Mouse (Mus musculus) liver, embryonic 15.5 days (tissue): ENCODE data around the gene Itgb3bp. TPM values are rescaled to one million over a fixed set of nuclear protein-coding genes. Genes with fewer than 3 reads are reported as not detected.

ENCODE experiments used
- ATAC-seq: fragments of 200-750 bp; cut with Nextera tagmentation; 2 replicates; pipeline ENCODE4 v1.8.0; 2017; ENCODE audit warnings: moderate number of reproducible peaks, mild to moderate bottlenecking, moderate library complexity; ENCODE audit not compliant: insufficient read depth
- H3K27ac ChIP-seq: fragments of 300-500 bp; sonication (generic); replicated peaks from 2 replicates; pipeline ENCODE4 v1.5.1; 2015; ENCODE audit warnings: mild to moderate bottlenecking, inconsistent platforms
- H3K27me3 ChIP-seq: fragments of 300-500 bp; sonication (generic); 2 replicates; pipeline ENCODE4 v1.6.1; 2015; ENCODE audit warnings: mild to moderate bottlenecking, inconsistent platforms
- H3K36me3 ChIP-seq: fragments of 300-500 bp; sonication (generic); replicated peaks from 2 replicates; pipeline ENCODE4 v1.6.1; 2015; ENCODE audit warnings: moderate library complexity, mild to moderate bottlenecking, inconsistent platforms
- H3K4me1 ChIP-seq: fragments of 300-500 bp; sonication (generic); replicated peaks from 2 replicates; pipeline ENCODE4 v1.6.1; 2015; ENCODE audit warnings: inconsistent platforms
- H3K4me2 ChIP-seq: fragments of 300-500 bp; sonication (generic); 2 replicates; pipeline ENCODE4 v1.6.1; 2015; ENCODE audit warnings: moderate library complexity, mild to moderate bottlenecking, inconsistent platforms
- H3K4me3 ChIP-seq: fragments of 300-500 bp; sonication (generic); replicated peaks from 2 replicates; pipeline ENCODE4 v1.5.1; 2015; ENCODE audit warnings: mild to moderate bottlenecking, inconsistent platforms
- H3K9ac ChIP-seq: fragments of 300-500 bp; sonication (generic); 2 replicates; pipeline ENCODE4 v1.6.1; 2015; ENCODE audit warnings: moderate library complexity, mild to moderate bottlenecking, inconsistent platforms
- H3K9me3 ChIP-seq: fragments of 300-500 bp; sonication (generic); replicated peaks from 2 replicates; pipeline ENCODE4 v1.6.1; 2016; ENCODE audit warnings: inconsistent platforms
- WGBS: fragments of 180-500 bp; shearing (Covaris S2); methylation state at CpG from one replicate; pipeline ENCODE4 v1.1.7; 2015; ENCODE audit warnings: mixed read lengths; ENCODE audit not compliant: insufficient replicate concordance; 5-methylcytosine and 5-hydroxymethylcytosine counted together
- polyA plus RNA-seq: library from polyadenylated mRNA; unstranded; fragments of >200 nt; fragmentation: Nextera tagmentation; extraction: Ambion mirVana; gene quantifications from 2 replicates; pipeline ENCODE4 v1.2.1, GENCODE M21; 2015

Itgb3bp gene
- polyA plus RNA-seq, 1 experiment from 2014 or later: 13.7 TPM

- no peaks in the 10 kb centered on the region for H3K9me3 ChIP-seq
- no peaks in the 10 kb centered on the region for H3K27me3 ChIP-seq
- peaks cover 41% of the 10 kb centered on the region for H3K36me3 ChIP-seq
- no peak overlapping the region for H3K4me3 ChIP-seq
- 72% methylated on average over 4 of the region's 4 CpGs for WGBS
- ATAC-seq: no peak
- H3K4me1 ChIP-seq: no peaks in the 10 kb centered on the region
- no peak overlapping the region for H3K27ac ChIP-seq
- H3K9ac ChIP-seq: no peak overlapping the region
- no peak overlapping the region for H3K4me2 ChIP-seq
Observed at GRCm38 (mm10) chr4:99724331-99724730, 205.3 kb downstream of the Itgb3bp start.

DNA sequence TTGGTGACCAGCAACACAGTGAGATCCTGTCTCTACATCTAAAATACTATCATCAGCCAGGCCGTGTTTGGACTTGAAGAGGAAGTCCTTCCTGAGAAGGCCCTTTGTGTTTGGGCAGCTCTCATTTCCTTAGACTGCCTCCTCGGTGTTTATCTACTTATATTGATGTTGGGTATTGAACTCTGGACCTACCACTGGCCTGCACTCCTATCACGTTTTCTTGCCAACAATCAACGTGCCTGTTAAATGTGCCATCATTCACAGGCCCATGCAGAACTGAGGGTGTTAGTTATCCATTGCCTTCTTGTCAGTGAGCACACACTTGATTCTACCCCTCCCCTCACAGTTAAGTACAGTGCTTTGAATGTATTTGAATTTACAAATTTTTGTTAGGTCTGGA is 211.7 kb downstream of the Itgb3bp start:
- WGBS: 37% methylated on average over 4 of the region's 4 CpGs
- Histone ChIP-seq H3K27ac (no peak overlapping the region), H3K9ac (no peak overlapping the region), H3K9me3 (no peaks in the 10 kb centered on the region), H3K4me3 (no peak overlapping the region), H3K27me3 (no peaks in the 10 kb centered on the region), H3K36me3 (peaks cover 14% of the 10 kb centered on the region; the same call in 1 of the 2 replicates), H3K4me1 (peaks cover 16% of the 10 kb centered on the region), H3K4me2 (no peak overlapping the region)
- ATAC-seq: no peak

- Histone ChIP-seq H3K27ac (peak overlapping the region; percentile 66), H3K4me3 (peak overlapping the region; percentile 82), H3K9me3 (no peaks in the 10 kb centered on the region), H3K36me3 (peaks cover 8% of the 10 kb centered on the region; the same call in 1 of the 2 replicates), H3K4me1 (peaks cover 16% of the 10 kb centered on the region), H3K4me2 (peak overlapping the region; percentile 90), H3K27me3 (no peaks in the 10 kb centered on the region), H3K9ac (peak overlapping the region; percentile 85)
- ATAC-seq: peak; percentile 59
- WGBS: 14% methylated on average over 25 of the region's 25 CpGs
Observed at GRCm38 (mm10) chr4:99715783-99716416, 213.7 kb downstream of the Itgb3bp start.

Other genes with a start within 250 kb of the Itgb3bp start
- gene Alg6, start 214.1 kb downstream of the Itgb3bp start, polyA plus RNA-seq: 10.3 and 11.1 TPM in 2 replicates
- 2.2 and 3.6 TPM in 2 replicates for gene Efcab7, start 100.6 kb downstream of the Itgb3bp start, polyA plus RNA-seq
- 104 and 146 TPM in 2 replicates for gene Pgm1, start 399 bp downstream of the Itgb3bp start, polyA plus RNA-seq
- 0.29 and 0.30 TPM in 2 replicates for gene Ror1, start 166.0 kb upstream of the Itgb3bp start, polyA plus RNA-seq